26 mouse cellular contexts compared by ENCODE assay signal in the genomic region with DNA sequence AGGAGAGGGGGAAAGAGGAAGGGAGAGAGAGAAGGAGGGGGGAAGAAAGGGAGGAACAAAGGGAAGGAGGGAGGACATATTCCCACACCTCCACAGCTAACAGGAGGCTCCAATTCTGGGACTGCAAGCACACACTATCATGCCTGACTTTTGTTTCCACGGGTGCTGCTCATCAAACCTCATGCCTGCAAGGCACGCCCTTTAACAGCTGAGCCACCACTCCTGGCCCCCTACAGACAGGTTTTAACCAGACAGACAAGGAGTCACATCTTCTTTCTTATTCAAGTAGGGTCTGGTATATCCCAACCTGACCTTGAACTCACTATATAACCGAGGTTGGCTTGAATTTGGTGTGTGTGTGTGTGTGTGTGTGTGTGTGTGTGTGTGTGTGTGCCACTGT. TPM values are rescaled to one million over a fixed set of nuclear protein-coding genes. Genes with fewer than 3 reads are reported as not detected.
DNase-seq lines count a peak whose midpoint lies in the region; TF ChIP-seq lines count a peak whose summit lies in the region.
"Had no signal": no experiment of that assay in that cellular context is flagged by ENCODE, and none has a peak within 500 bp of the region (broad histone marks: within the 10 kb centered on the region; RNA-seq: fewer than 3 reads in every experiment).

No protein-coding gene starts in this region.

- no peaks in the 10 kb centered on the region for H3K9me3 ChIP-seq in E14TG2a.4 (ENCODE audit: low read length)
- H3K9me3 ChIP-seq: embryonic facial prominence, embryonic 10.5 days; embryonic facial prominence, embryonic 13.5 days; forebrain, embryonic 13.5 days; heart, embryonic 12.5 days; heart, embryonic 15.5 days; hindbrain, embryonic 10.5 days; hindbrain, embryonic 13.5 days; intestine, embryonic 15.5 days had no signal

- H3K27ac ChIP-seq in layer of hippocampus, adult 2 months = no peak overlapping the region
- H3K27ac ChIP-seq: embryonic facial prominence, embryonic 10.5 days; embryonic facial prominence, embryonic 13.5 days; forebrain, embryonic 13.5 days; heart, embryonic 15.5 days; hindbrain, embryonic 10.5 days; hindbrain, embryonic 13.5 days; intestine, embryonic 15.5 days had no signal

- H3ac ChIP-seq in myocyte (ENCODE audit: control insufficient read depth, insufficient read length) = no peak overlapping the region

- H3K4me1 ChIP-seq in E14TG2a.4 (replicated peaks; ENCODE audit: low read depth, low read length) = peaks cover 98% of the 10 kb centered on the region
- H3K4me1 ChIP-seq: embryonic facial prominence, embryonic 10.5 days; embryonic facial prominence, embryonic 13.5 days; forebrain, embryonic 13.5 days; heart, embryonic 15.5 days; hindbrain, embryonic 10.5 days; hindbrain, embryonic 13.5 days; intestine, embryonic 15.5 days had no signal

- H3K27me3 ChIP-seq in E14TG2a.4 (ENCODE audit: insufficient read depth, low read length) (no peaks in the 10 kb centered on the region), myocyte (ENCODE audit: control insufficient read depth, insufficient read depth, insufficient read length) (no peaks in the 10 kb centered on the region)
- H3K27me3 ChIP-seq: embryonic facial prominence, embryonic 13.5 days; forebrain, embryonic 13.5 days; heart, embryonic 12.5 days; heart, embryonic 15.5 days; hindbrain, embryonic 13.5 days; intestine, embryonic 15.5 days had no signal

- peak; percentile 97 for DNase-seq in ES-CJ7 (ENCODE audit: low read depth, low spot score)
- DNase-seq in left cerebral cortex, adult 8-10 months (ENCODE audit: low spot score in 2 of 2) = no peak
- no peak for DNase-seq in lung, postnatal 25 days (ENCODE audit: low spot score)
- no peak for DNase-seq in layer of hippocampus, adult 2 months (ENCODE audit: low spot score in 2 of 2)
- DNase-seq: adrenal gland, adult 2 months; adrenal gland, postnatal 14 days; cerebellum, adult 11 months; cerebellum, adult 2 months; cerebellum, postnatal 10 days; cerebellum, postnatal 36 days; embryo, embryonic 11 days; gastrocnemius, postnatal 10 days; gastrocnemius, postnatal 36 days; heart, postnatal 10 days; heart, postnatal 36 days had no signal

- peak overlapping the region; percentile 27; the same call in 1 of the 2 replicates for H3K4me3 ChIP-seq in E14TG2a.4 (replicated peaks; ENCODE audit: low read length)
- H3K4me3 ChIP-seq in myocyte = no peak overlapping the region
- no peak overlapping the region for H3K4me3 ChIP-seq in layer of hippocampus, adult 2 months
- H3K4me3 ChIP-seq: embryonic facial prominence, embryonic 10.5 days; embryonic facial prominence, embryonic 13.5 days; erythroblast, embryonic 14.5 days; forebrain, embryonic 13.5 days; heart, embryonic 12.5 days; heart, embryonic 15.5 days; hindbrain, embryonic 10.5 days; hindbrain, embryonic 13.5 days; intestine, embryonic 15.5 days had no signal

- TF ChIP-seq CTCF in E14TG2a.4 (conservative IDR thresholded peaks at IDR 0.05; ENCODE audit: low read length) = no peak
- no peak for TF ChIP-seq CTCF in layer of hippocampus, adult 2 months (conservative IDR thresholded peaks at IDR 0.05)

- peaks cover 94% of the 10 kb centered on the region for H3K36me3 ChIP-seq in E14TG2a.4 (ENCODE audit: insufficient read depth, low read length)
- H3K36me3 ChIP-seq in myocyte (ENCODE audit: control insufficient read depth, insufficient read depth) = no peaks in the 10 kb centered on the region
- H3K36me3 ChIP-seq: embryonic facial prominence, embryonic 10.5 days; embryonic facial prominence, embryonic 13.5 days; heart, embryonic 12.5 days; heart, embryonic 15.5 days; hindbrain, embryonic 10.5 days; hindbrain, embryonic 13.5 days; intestine, embryonic 15.5 days had no signal

- no peaks in the 10 kb centered on the region for H3K79me2 ChIP-seq in myocyte (ENCODE audit: control insufficient read depth, insufficient read depth)

- H3K4me2 ChIP-seq in myocyte (ENCODE audit: low read depth) = no peak overlapping the region
- H3K4me2 ChIP-seq: embryonic facial prominence, embryonic 13.5 days; forebrain, embryonic 13.5 days; heart, embryonic 12.5 days; heart, embryonic 15.5 days; hindbrain, embryonic 13.5 days; intestine, embryonic 15.5 days had no signal

- TF ChIP-seq POLR2A in myocyte (IDR thresholded peaks at IDR 0.05; ENCODE audit: insufficient read length, low read depth) = no peak

TF ChIP-seq in myocyte, 11 proteins besides CTCF, POLR2A, EP300 and RAD21:
- TF ChIP-seq MYOD1 (IDR thresholded peaks at IDR 0.05; ENCODE audit: control insufficient read depth in 1 of 3, insufficient read length in 2 of 3, low read depth in 2 of 3) (peak in 2 of 3 experiments; percentile 47 to 62), CEBPB (IDR thresholded peaks at IDR 0.05; ENCODE audit: insufficient read depth, poor library complexity, severe bottlenecking) (no peak), MYOG (IDR thresholded peaks at IDR 0.05; ENCODE audit: control insufficient read depth in 1 of 3, insufficient read depth in 1 of 3, insufficient read length in 2 of 3, low read depth in 2 of 3) (peak in 1 of 3 experiments; percentile 69)

RNA-seq across cellular contexts. Expression of a gene that starts 7.0 kb away (rescaled TPM):
- polyA plus RNA-seq in myocyte (2012; fragmentation: generic; extraction: Trizol) = 2.0 TPM
- total RNA-seq in left cerebral cortex, adult 8-10 months (2022) = 1 to 10 TPM; 4.6 to 6.9 (median 6.0) TPM
- 1 to 10 TPM; 3.1 to 3.6 TPM for total RNA-seq in layer of hippocampus, adult 2 months (2021)
